Mouse (Mus musculus): ENCODE data around the gene Olfr820. TPM values are rescaled to one million over a fixed set of nuclear protein-coding genes. Genes with fewer than 3 reads are reported as not detected.
"Not testable (repeated sequence)": the region's sequence is repeated elsewhere in the genome, so short reads cannot be mapped to it uniquely, and the experiment has no call there.

Gene Olfr820
- not detected for total RNA-seq (2021)

DNA sequence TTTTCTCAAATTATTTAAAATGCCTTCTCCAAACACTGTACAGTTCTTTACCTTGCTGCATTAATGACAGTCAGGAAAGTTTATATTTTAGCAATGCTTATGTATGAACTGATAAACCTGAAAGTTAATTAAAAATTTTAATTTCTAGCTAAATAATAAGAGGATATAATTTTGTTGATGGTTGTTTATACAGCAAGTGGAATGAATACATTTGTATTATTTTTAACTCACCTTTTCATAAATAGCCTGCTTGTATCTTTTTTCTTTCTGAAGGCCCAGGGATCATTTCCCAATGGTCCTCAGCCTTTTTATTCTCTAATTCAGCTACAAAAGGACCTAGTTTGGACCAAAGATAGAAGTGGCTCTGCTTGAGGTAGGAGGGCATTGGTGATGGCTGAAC, at the start of gene Olfr820:
Gene Olfr820 (plus strand): TSS at position 301 of the 400 bp plus-strand sequence.
- no peak for DNase-seq (ENCODE audit: extremely low spot score in 1 of 2, low spot score in 1 of 2)

- DNase-seq (ENCODE audit: extremely low spot score in 1 of 2, low spot score in 1 of 2) = not testable (repeated sequence)
These were observed 46.2 kb upstream of the Olfr820 start for GRCm38 (mm10) chr10:129966232-129966631.

- DNase-seq (ENCODE audit: extremely low spot score in 1 of 2, low spot score in 1 of 2) = not testable (repeated sequence)
These were observed 45.3 kb upstream of the Olfr820 start, which contains the start of gene Olfr819 for GRCm38 (mm10) chr10:129967166-129967565. Gene Olfr819, minus strand, starts transcription at chr10:129967266.

- not testable (repeated sequence) for DNase-seq (ENCODE audit: extremely low spot score in 1 of 2, low spot score in 1 of 2)
These were observed 39.4 kb upstream of the Olfr820 start for GRCm38 (mm10) chr10:129972994-129973393.

GRCm38 (mm10) chr10:129976040-129976439, 36.4 kb upstream of the Olfr820 start, which contains the start of gene Olfr247:
Gene Olfr247, minus strand, starts transcription at chr10:129976140.
- DNase-seq (ENCODE audit: extremely low spot score in 1 of 2, low spot score in 1 of 2) = not testable (repeated sequence)

DNA sequence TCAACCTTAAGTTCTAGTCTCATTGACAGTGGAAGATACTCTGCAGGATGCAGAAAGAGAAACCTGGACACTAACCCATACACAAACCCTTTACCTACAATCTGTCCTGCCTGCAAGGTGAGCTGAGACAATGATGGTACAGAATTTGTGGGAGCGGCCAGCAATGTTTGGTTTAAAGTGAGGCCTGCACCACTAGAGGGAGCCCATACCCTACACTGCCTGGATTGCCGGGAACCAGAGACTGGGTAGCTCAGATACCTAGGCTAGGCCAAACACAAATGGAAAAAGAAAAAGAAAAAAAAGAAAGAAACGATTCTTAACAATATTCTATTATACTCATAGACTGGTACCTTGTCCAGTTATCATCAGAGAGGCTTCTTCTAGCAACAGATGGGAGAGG, 30.6 kb upstream of the Olfr820 start:
- DNase-seq (ENCODE audit: extremely low spot score in 1 of 2, low spot score in 1 of 2) = not testable (repeated sequence)

DNA sequence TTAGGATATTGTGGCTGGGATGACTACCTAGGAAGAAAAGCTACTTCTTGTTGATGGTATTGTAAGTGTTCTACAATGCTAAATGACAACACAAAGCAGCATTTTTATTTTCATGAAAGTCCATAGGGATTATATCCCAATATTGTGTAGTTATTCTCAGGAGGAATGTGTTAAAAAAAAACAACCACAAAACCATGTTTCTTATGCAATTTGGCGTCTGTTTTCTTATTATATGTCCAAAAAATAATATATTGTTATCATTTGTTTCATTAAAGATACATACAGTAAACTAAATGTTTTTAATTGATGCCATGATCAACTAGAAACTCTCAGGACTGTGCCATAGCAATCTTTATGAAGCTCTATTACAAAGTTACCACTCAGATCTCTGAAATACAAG, 27.5 kb upstream of the Olfr820 start, which contains the start of gene Gm10310:
Gene Gm10310 (minus strand): TSS at position 101 of the 400 bp plus-strand sequence.
- DNase-seq (ENCODE audit: extremely low spot score in 1 of 2, low spot score in 1 of 2) = not testable (repeated sequence)

- not testable (repeated sequence) for DNase-seq (ENCODE audit: extremely low spot score in 1 of 2, low spot score in 1 of 2)
These were observed 8.3 kb upstream of the Olfr820 start for GRCm38 (mm10) chr10:130004104-130004503.

- DNase-seq (ENCODE audit: extremely low spot score in 1 of 2, low spot score in 1 of 2) = not testable (repeated sequence)
These were observed 7.1 kb upstream of the Olfr820 start for GRCm38 (mm10) chr10:130005366-130005765.

GRCm38 (mm10) chr10:130030048-130030447, 17.6 kb downstream of the Olfr820 start, which contains the start of gene Olfr821:
Gene Olfr821, plus strand, starts transcription at chr10:130030348.
- DNase-seq (ENCODE audit: extremely low spot score in 1 of 2, low spot score in 1 of 2) = no peak

DNA sequence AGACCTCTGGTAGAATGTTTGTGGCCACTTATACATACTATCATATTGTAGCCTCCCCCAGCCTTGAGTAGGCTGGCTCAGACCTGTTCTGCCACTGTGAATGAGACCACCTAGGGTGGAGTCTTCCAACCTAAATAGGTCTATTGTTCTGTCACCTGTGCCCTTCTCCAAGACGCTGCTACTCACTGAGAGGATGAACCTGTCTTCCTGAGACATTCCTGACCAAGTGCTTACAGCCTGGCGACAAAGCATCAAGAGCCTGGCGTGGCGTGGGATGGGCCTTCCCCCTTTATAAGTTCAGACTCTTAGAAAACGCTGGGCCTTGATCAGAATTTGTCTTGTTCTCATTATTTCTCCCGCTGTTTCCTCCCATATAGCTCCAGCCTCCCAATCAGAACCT, 24.7 kb downstream of the Olfr820 start:
- DNase-seq (ENCODE audit: extremely low spot score in 1 of 2, low spot score in 1 of 2) = no peak

Other genes starting within 250 kb of the Olfr820 start
- not detected for gene Olfr808, start 247.1 kb upstream of the Olfr820 start, total RNA-seq (2021)
- gene Olfr809, start 238.0 kb upstream of the Olfr820 start, total RNA-seq (2021) = not detected
- gene Olfr810, start 217.7 kb upstream of the Olfr820 start, total RNA-seq (2021) = not detected
- not detected for gene Olfr811, start 208.2 kb upstream of the Olfr820 start, total RNA-seq (2021)
- gene Olfr812, start 166.5 kb upstream of the Olfr820 start, total RNA-seq (2021) = not detected
- gene Olfr813, start 157.3 kb upstream of the Olfr820 start, total RNA-seq (2021) = not detected
- gene Olfr814, start 132.8 kb upstream of the Olfr820 start, total RNA-seq (2021) = not detected
- gene Olfr815, start 106.8 kb upstream of the Olfr820 start, total RNA-seq (2021) = not detected
- not detected for gene Olfr816, start 97.0 kb upstream of the Olfr820 start, total RNA-seq (2021)
- not detected for gene Olfr818, start 63.5 kb upstream of the Olfr820 start, total RNA-seq (2021)
- not detected for gene Olfr819, start 45.4 kb upstream of the Olfr820 start, total RNA-seq (2021)
- gene Olfr247, start 36.5 kb upstream of the Olfr820 start, total RNA-seq (2021) = not detected
- gene Gm10310, start 27.6 kb upstream of the Olfr820 start, total RNA-seq (2021) = not detected
- gene Olfr821, start 17.7 kb downstream of the Olfr820 start, total RNA-seq (2021) = not detected
- gene Olfr822, start 58.6 kb downstream of the Olfr820 start, total RNA-seq (2021) = not detected
- not detected for gene Olfr823, start 102.8 kb downstream of the Olfr820 start, total RNA-seq (2021)
- gene Olfr824, start 117.4 kb downstream of the Olfr820 start, total RNA-seq (2021) = not detected
- gene Olfr825, start 154.1 kb downstream of the Olfr820 start, total RNA-seq (2021) = not detected
- not detected for gene Olfr826, start 171.6 kb downstream of the Olfr820 start, total RNA-seq (2021)
- not detected for gene Olfr827, start 201.8 kb downstream of the Olfr820 start, total RNA-seq (2021)